Mouse (Mus musculus) lung, embryonic 14.5 days (tissue): ENCODE results near the gene Fut2. TPM values are rescaled to one million over a fixed set of nuclear protein-coding genes. Genes with fewer than 3 reads are reported as not detected.

Source experiments
- ATAC-seq: fragments of 200-750 bp; cut with Nextera tagmentation; 2 replicates; pipeline ENCODE4 v1.8.0; 2017; ENCODE audit warnings: mild to moderate bottlenecking, moderate TSS enrichment, moderate library complexity; ENCODE audit not compliant: insufficient read depth
- DNase-seq: peaks from one replicate; pipeline ENCODE4 v3.0.0-alpha.2; 2015
- H3K27ac ChIP-seq: fragments of 300-500 bp; sonication (generic); 2 replicates; pipeline ENCODE4 v1.5.1; 2014; ENCODE audit warnings: low read depth, mild to moderate bottlenecking, moderate library complexity
- H3K27me3 ChIP-seq: fragments of 300-500 bp; sonication (generic); 2 replicates; pipeline ENCODE4 v1.6.1; 2014; ENCODE audit warnings: low read length, control low read depth; ENCODE audit not compliant: insufficient read depth
- H3K36me3 ChIP-seq: fragments of 300-500 bp; sonication (generic); 2 replicates; pipeline ENCODE4 v1.6.1; 2014; ENCODE audit warnings: control low read depth; ENCODE audit not compliant: insufficient read depth
- H3K4me1 ChIP-seq: fragments of 300-500 bp; sonication (generic); 2 replicates; pipeline ENCODE4 v1.6.1; 2014; ENCODE audit warnings: antibody characterized with exemption, control low read depth; ENCODE audit not compliant: insufficient read depth
- H3K4me2 ChIP-seq: fragments of 300-500 bp; sonication (generic); 2 replicates; pipeline ENCODE4 v1.6.1; 2014; ENCODE audit warnings: mild to moderate bottlenecking
- H3K4me3 ChIP-seq: fragments of 300-500 bp; sonication (generic); 2 replicates; pipeline ENCODE4 v1.5.1; 2014; ENCODE audit warnings: low read depth, low read length
- H3K9ac ChIP-seq: fragments of 300-500 bp; sonication (generic); 2 replicates; pipeline ENCODE4 v1.6.1; 2014
- H3K9me3 ChIP-seq: fragments of 300-500 bp; sonication (generic); 2 replicates; pipeline ENCODE4 v1.6.1; 2016; ENCODE audit warnings: low read depth, low read length, control low read depth
- CTCF ChIP-seq: IDR thresholded peaks from 2 replicates; pipeline ENCODE4 v1.5.1; 2016; ENCODE audit warnings: antibody characterized with exemption, low read depth
- WGBS: fragments of 180-500 bp; shearing (Covaris S2); extraction: QIAGEN DNeasy Blood & Tissue Kit; methylation state at CpG from one replicate; pipeline ENCODE4 v1.1.7; 2014; 5-methylcytosine and 5-hydroxymethylcytosine counted together
- polyA plus RNA-seq: library from polyadenylated mRNA; unstranded; fragments of >200 nt; fragmentation: Nextera tagmentation; extraction: Ambion mirVana; gene quantifications from 2 replicates; pipeline ENCODE4 v1.2.1, GENCODE M21; 2014

The Fut2 gene
- polyA plus RNA-seq, 1 experiment from 2014 or later: 0.75 TPM

GRCm38 (mm10) chr7:45642083-45642482 is 24.1 kb downstream of the Fut2 start:
- Histone ChIP-seq H3K27me3 (no peaks in the 10 kb centered on the region), H3K9me3 (no peaks in the 10 kb centered on the region), H3K9ac (peak overlapping the region; percentile 40), H3K4me3 (peak overlapping the region; percentile 43), H3K4me2 (peak overlapping the region; percentile 70), H3K4me1 (peaks cover 27% of the 10 kb centered on the region), H3K27ac (peak overlapping the region; percentile 67; the same call in 1 of the 2 replicates), H3K36me3 (0 out of 2 replicates have a peak, but pooled peaks cover 4% of the 10 kb centered on the region)
- ATAC-seq (no peak), DNase-seq (no peak)
- 60% methylated on average over 5 of the region's 5 CpGs for WGBS
- TF ChIP-seq CTCF: no peak

- TF ChIP-seq CTCF: no peak
- H3K27me3 ChIP-seq: no peaks in the 10 kb centered on the region
- WGBS: 36% methylated on average over 16 of the region's 17 CpGs
- H3K4me2 ChIP-seq: peak overlapping the region; percentile 70
- peak overlapping the region; percentile 40 for H3K9ac ChIP-seq
- H3K4me1 ChIP-seq: peaks cover 28% of the 10 kb centered on the region
- peak overlapping the region; percentile 43 for H3K4me3 ChIP-seq
- peak; percentile 73 for DNase-seq
- peak overlapping the region; percentile 67; the same call in 1 of the 2 replicates for H3K27ac ChIP-seq
- H3K9me3 ChIP-seq: no peaks in the 10 kb centered on the region
- no peak; the same call in 1 of the 2 replicates for ATAC-seq
- peaks cover 10% of the 10 kb centered on the region; the same call in 1 of the 2 replicates for H3K36me3 ChIP-seq
These were observed 24.7 kb downstream of the Fut2 start for GRCm38 (mm10) chr7:45641391-45642040.

GRCm38 (mm10) chr7:45640191-45640957 is 25.8 kb downstream of the Fut2 start:
- H3K4me2 ChIP-seq: no peak overlapping the region
- ATAC-seq (no peak), DNase-seq (no peak)
- peak overlapping the region; percentile 12; the same call in 1 of the 2 replicates for H3K27ac ChIP-seq
- peaks cover 14% of the 10 kb centered on the region; the same call in 1 of the 2 replicates for H3K36me3 ChIP-seq
- WGBS: 73% methylated on average over 19 of the region's 19 CpGs
- TF ChIP-seq CTCF: no peak
- H3K9me3 ChIP-seq: no peaks in the 10 kb centered on the region
- no peak overlapping the region for H3K4me3 ChIP-seq
- H3K4me1 ChIP-seq: peaks cover 36% of the 10 kb centered on the region
- no peak overlapping the region for H3K9ac ChIP-seq
- H3K27me3 ChIP-seq: no peaks in the 10 kb centered on the region

GRCm38 (mm10) chr7:45639561-45640027 is 26.6 kb downstream of the Fut2 start, which contains the start of gene Mamstr:
Mamstr (plus strand) TSS chr7:45639977.
- Histone ChIP-seq H3K36me3 (peaks cover 14% of the 10 kb centered on the region; the same call in 1 of the 2 replicates), H3K27me3 (no peaks in the 10 kb centered on the region), H3K4me1 (peaks cover 36% of the 10 kb centered on the region), H3K4me3 (no peak within 1 kb of the TSS), H3K9me3 (no peaks in the 10 kb centered on the region), H3K9ac (no peak within 1 kb of the TSS), H3K4me2 (peak within 1 kb of the TSS; percentile 62), H3K27ac (peak within 1 kb of the TSS; percentile 12; the same call in 1 of the 2 replicates)
- peak; percentile 40 for DNase-seq
- no peak for ATAC-seq
- TF ChIP-seq CTCF: no peak
- WGBS: 19% methylated on average over 19 of the region's 19 CpGs

GRCm38 (mm10) chr7:45638623-45639401 is 27.4 kb downstream of the Fut2 start:
- H3K9me3 ChIP-seq: no peaks in the 10 kb centered on the region
- H3K36me3 ChIP-seq: peaks cover 14% of the 10 kb centered on the region; the same call in 1 of the 2 replicates
- H3K4me2 ChIP-seq: peak overlapping the region; percentile 62
- H3K9ac ChIP-seq: no peak overlapping the region
- DNase-seq: peak; percentile 99
- peak; percentile 82 for ATAC-seq
- H3K27me3 ChIP-seq: no peaks in the 10 kb centered on the region
- WGBS: 20% methylated on average over 29 of the region's 29 CpGs
- peaks cover 36% of the 10 kb centered on the region for H3K4me1 ChIP-seq
- no peak overlapping the region for H3K27ac ChIP-seq
- peak overlapping the region; percentile 31 for H3K4me3 ChIP-seq
- TF ChIP-seq CTCF: no peak

GRCm38 (mm10) chr7:45637710-45638109 is 28.5 kb downstream of the Fut2 start:
- peak overlapping the region; percentile 31; the same call in 1 of the 2 replicates for H3K4me3 ChIP-seq
- H3K4me1 ChIP-seq: peaks cover 34% of the 10 kb centered on the region
- H3K9ac ChIP-seq: no peak overlapping the region
- WGBS: 91% methylated on average over 6 of the region's 6 CpGs
- ATAC-seq: no peak
- no peak overlapping the region for H3K27ac ChIP-seq
- H3K27me3 ChIP-seq: no peaks in the 10 kb centered on the region
- H3K4me2 ChIP-seq: peak overlapping the region; percentile 62
- no peaks in the 10 kb centered on the region for H3K9me3 ChIP-seq
- DNase-seq: no peak
- peaks cover 14% of the 10 kb centered on the region; the same call in 1 of the 2 replicates for H3K36me3 ChIP-seq
- no peak for TF ChIP-seq CTCF
